Mouse (Mus musculus) C2C12 (cell line): ENCODE measurements around the gene Chrnb4. TPM values are rescaled to one million over a fixed set of nuclear protein-coding genes. Genes with fewer than 3 reads are reported as not detected.

Experiments used
- H3K27me3 ChIP-seq: one replicate; pipeline ENCODE4 v1.6.1; 2011; ENCODE audit not compliant: control insufficient read depth, insufficient read depth, insufficient read length
- H3K36me3 ChIP-seq: one replicate; pipeline ENCODE4 v1.6.1; 2011; ENCODE audit not compliant: control insufficient read depth, insufficient read depth
- H3K4me3 ChIP-seq: one replicate; pipeline ENCODE4 v1.5.1; 2011; ENCODE audit warnings: mild to moderate bottlenecking, control low read depth; ENCODE audit not compliant: poor library complexity, insufficient read depth, severe bottlenecking
- H3K79me2 ChIP-seq: one replicate; pipeline ENCODE4 v1.6.1; 2011; ENCODE audit not compliant: control insufficient read depth, insufficient read depth
- H3K79me3 ChIP-seq: one replicate; pipeline ENCODE4 v1.6.1; 2011; ENCODE audit warnings: low read depth, control low read depth
- H3ac ChIP-seq: one replicate; pipeline ENCODE3; 2011; ENCODE audit warnings: low read depth; ENCODE audit not compliant: control insufficient read depth, insufficient read length
- CEBPB ChIP-seq: IDR thresholded peaks from one replicate; pipeline ENCODE4 v1.6.1; 2011; ENCODE audit warnings: low read depth, mild to moderate bottlenecking, control low read depth, moderate library complexity
- CTCF ChIP-seq: IDR thresholded peaks from one replicate; pipeline ENCODE4 v1.5.1; 2011; ENCODE audit not compliant: control insufficient read depth, insufficient read depth, insufficient read length
- FOSL1 ChIP-seq: IDR thresholded peaks from one replicate; pipeline ENCODE4 v1.8.0; 2011; ENCODE audit warnings: mild to moderate bottlenecking, low read length; ENCODE audit not compliant: poor library complexity, insufficient read depth, severe bottlenecking
- MAX ChIP-seq: IDR thresholded peaks from one replicate; pipeline ENCODE4 v1.6.1; 2011; ENCODE audit warnings: mild to moderate bottlenecking, control low read depth
- MYOD1 ChIP-seq: IDR thresholded peaks from one replicate; pipeline ENCODE4 v1.6.1; 2011; ENCODE audit warnings: low read depth; ENCODE audit not compliant: control insufficient read depth, insufficient read length
- MYOG ChIP-seq: IDR thresholded peaks from one replicate; pipeline ENCODE4 v1.6.1; 2011; ENCODE audit not compliant: control insufficient read depth, insufficient read length; ENCODE audit errors: extremely low read depth
- USF1 ChIP-seq: IDR thresholded peaks from one replicate; pipeline ENCODE4 v1.6.1; 2011; ENCODE audit warnings: low read depth, mild to moderate bottlenecking, control low read depth, moderate library complexity
- polyA plus RNA-seq: library from polyadenylated mRNA; unstranded; fragments of >200 nt; fragmentation: generic; extraction: Trizol; gene quantifications from one replicate; pipeline ENCODE4 v1.2.1, GENCODE M21; 2012; ENCODE audit warnings: missing spikeins

Chrnb4 gene
- polyA plus RNA-seq, 1 experiment = 0.01 TPM

DNA sequence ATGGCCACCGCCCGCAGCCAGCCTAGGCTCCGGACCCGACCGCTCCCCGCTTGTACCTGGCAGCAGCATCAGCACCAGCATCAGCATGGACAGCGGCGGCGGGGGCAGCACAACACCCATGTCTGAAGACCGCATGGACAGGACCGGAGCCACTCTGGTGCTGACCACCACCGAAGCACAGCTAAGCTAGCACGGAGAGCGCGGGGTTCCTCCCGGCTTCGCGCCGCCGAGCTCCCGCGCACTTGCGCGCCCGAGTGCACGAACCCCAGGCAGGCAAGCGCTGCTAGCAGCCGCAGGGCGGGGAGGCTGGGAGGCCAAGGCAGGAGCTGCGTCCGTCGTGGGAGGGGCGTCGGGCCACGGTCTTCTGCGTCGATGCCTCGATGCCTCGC lies 22.3 kb downstream of the Chrnb4 start, which contains the start of gene Chrna3:
Gene Chrna3 (minus strand): TSS at position 288 of the 389 bp plus-strand sequence.
- peaks cover 30% of the 10 kb centered on the region for H3K27me3 ChIP-seq
- no peaks in the 10 kb centered on the region for H3K79me2 ChIP-seq
- TF ChIP-seq USF1 (no peak), CTCF (no peak), MAX (no peak), MYOG (no peak), MYOD1 (no peak), FOSL1 (no peak), CEBPB (no peak)
- no peak within 1 kb of the TSS for H3K4me3 ChIP-seq
- no peak within 1 kb of the TSS for H3ac ChIP-seq
- H3K79me3 ChIP-seq = no peaks in the 10 kb centered on the region
- H3K36me3 ChIP-seq = no peaks in the 10 kb centered on the region

DNA sequence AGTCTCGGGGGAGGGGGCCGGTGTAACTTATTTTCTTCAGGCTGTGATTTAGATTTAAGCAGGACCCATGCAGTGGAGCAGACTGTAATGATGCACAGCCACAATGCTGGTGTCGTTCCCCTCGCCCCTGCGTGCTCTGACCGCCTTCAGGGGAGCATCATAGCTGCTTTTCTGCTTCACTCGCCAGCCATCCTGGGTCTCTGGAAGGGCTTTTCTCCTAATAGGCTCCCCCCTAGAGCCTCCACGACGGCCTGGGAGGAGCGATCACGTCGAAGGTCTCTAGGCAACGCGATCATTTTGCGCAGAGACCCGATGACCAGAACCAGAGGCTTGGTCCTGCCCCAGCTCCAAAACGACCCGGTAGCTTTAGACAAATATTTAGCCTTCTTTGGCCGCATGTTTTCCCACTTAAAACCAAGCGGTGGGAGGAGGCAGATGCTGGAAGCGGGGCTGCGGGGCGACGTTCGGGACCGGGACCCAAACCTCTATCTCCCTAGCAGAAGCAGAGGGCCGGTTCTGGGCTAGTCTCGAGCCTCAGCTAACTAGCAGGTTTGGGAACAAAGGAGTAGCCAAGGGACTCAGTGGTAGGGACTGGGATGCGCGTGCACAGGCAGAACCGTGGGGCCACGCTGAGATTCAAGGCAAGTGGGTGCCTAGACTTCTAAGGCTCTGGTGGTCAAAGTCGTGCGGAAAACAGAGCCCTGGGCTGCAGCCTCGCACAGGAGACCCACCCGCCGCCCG lies 22.9 kb downstream of the Chrnb4 start:
- TF ChIP-seq FOSL1 (no peak), MYOG (no peak), MYOD1 (no peak), CEBPB (no peak), USF1 (no peak), CTCF (no peak), MAX (no peak)
- H3ac ChIP-seq = no peak overlapping the region
- H3K36me3 ChIP-seq = no peaks in the 10 kb centered on the region
- no peaks in the 10 kb centered on the region for H3K79me2 ChIP-seq
- H3K27me3 ChIP-seq = peaks cover 29% of the 10 kb centered on the region
- H3K79me3 ChIP-seq = no peaks in the 10 kb centered on the region
- no peak overlapping the region for H3K4me3 ChIP-seq

GRCm38 (mm10) chr9:55023902-55024583 lies 24.5 kb downstream of the Chrnb4 start:
- Histone ChIP-seq H3K36me3 (no peaks in the 10 kb centered on the region), H3ac (no peak overlapping the region), H3K4me3 (no peak overlapping the region), H3K79me2 (no peaks in the 10 kb centered on the region), H3K27me3 (peaks cover 32% of the 10 kb centered on the region), H3K79me3 (no peaks in the 10 kb centered on the region)
- no peak for TF ChIP-seq MYOG
- TF ChIP-seq CTCF = peak; percentile 68
- no peak for TF ChIP-seq CEBPB
- no peak for TF ChIP-seq FOSL1

DNA sequence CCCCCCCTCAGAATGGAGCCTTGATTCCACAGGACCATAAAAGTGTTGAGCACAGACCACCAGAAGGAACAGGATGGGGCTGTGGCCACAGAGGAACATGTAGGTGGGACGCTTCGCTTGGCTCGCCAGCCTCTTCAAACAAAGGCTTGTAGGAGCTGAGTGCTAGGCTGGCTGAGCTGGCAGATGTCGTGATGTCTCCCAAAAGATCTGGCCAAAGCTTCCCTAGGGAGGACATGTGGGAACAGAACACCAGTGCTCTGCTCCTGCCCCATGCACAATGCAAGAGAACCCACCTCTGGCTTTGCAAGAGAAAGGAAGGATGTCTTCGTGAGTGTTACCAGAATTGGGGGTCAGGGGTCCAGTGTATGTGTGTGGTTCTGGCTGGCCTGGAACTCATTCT lies 25.3 kb downstream of the Chrnb4 start:
- Histone ChIP-seq H3K36me3 (no peaks in the 10 kb centered on the region), H3K4me3 (no peak overlapping the region), H3K27me3 (peaks cover 32% of the 10 kb centered on the region), H3K79me3 (no peaks in the 10 kb centered on the region), H3ac (no peak overlapping the region), H3K79me2 (no peaks in the 10 kb centered on the region)
- TF ChIP-seq USF1 (no peak), MYOD1 (no peak), MYOG (no peak), CTCF (no peak), FOSL1 (no peak), CEBPB (no peak), MAX (no peak)

DNA sequence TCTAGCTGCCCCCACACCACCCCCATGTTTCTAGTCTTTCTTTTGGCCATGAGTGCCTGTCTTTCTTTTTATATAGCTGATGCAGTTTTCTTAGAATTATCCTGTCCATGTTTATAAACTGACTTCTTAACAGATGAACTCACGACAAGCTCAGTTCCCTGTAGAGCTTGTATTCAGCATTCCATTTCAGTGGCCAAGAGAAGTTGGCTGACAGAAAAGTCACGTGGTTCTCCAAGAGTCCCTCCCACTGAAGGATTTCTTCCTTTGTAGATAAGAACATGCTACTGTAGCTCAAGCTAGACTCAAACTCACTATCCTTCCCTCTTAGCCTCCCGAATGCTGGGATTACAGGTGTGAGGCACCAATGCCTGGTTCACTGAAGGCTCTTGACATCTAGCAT lies 31.7 kb downstream of the Chrnb4 start:
- Histone ChIP-seq H3K79me2 (no peaks in the 10 kb centered on the region), H3ac (no peak overlapping the region), H3K4me3 (no peak overlapping the region), H3K79me3 (no peaks in the 10 kb centered on the region), H3K27me3 (peaks cover 7% of the 10 kb centered on the region), H3K36me3 (no peaks in the 10 kb centered on the region)
- TF ChIP-seq CEBPB = no peak
- no peak for TF ChIP-seq MYOD1
- TF ChIP-seq USF1 = no peak
- TF ChIP-seq CTCF = no peak

GRCm38 (mm10) chr9:55010588-55011350 lies 37.8 kb downstream of the Chrnb4 start:
- no peaks in the 10 kb centered on the region for H3K27me3 ChIP-seq
- no peaks in the 10 kb centered on the region for H3K79me3 ChIP-seq
- no peak overlapping the region for H3ac ChIP-seq
- TF ChIP-seq MYOD1 (no peak), USF1 (no peak), MYOG (no peak), MAX (no peak), FOSL1 (no peak), CEBPB (no peak), CTCF (no peak)
- H3K4me3 ChIP-seq = no peak overlapping the region
- no peaks in the 10 kb centered on the region for H3K79me2 ChIP-seq
- no peaks in the 10 kb centered on the region for H3K36me3 ChIP-seq
